Mouse (Mus musculus) spleen, embryonic (tissue): ENCODE measurements around the gene Cfap298.

ENCODE experiments used
- CTCF ChIA-PET: fragments of 350-600 bp; sonication (Branson Sonifier 250); formaldehyde crosslinking; loops from one replicate; lab custom pipeline; 2022; lab: Charles Lee

The Cfap298 gene

DNA sequence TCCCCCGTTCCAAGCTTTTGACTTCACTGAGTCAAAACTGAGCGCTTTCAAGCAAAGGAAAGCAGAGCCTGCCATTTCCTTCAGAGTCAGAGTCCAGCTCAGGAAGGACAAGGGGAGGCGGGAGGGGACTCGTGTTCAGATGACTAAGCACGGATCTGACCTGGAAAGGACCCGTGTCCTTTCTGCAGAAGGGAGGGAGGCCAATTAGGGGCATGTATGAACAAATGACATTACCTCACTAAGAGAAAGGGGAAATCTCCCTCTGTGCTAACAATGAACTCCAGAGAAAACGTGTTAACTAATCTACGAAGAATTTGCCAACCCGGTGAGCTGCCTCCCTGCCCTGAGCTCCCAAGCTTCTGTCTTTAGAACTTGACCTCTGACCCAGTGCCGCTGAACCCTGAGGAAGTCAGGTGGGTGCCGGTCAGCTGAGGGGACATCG, 18.9 kb downstream of the Cfap298 start:
- CTCF ChIA-PET = interaction anchor here (0.6 kb wide), 1 partner anchor 48 kb away, joined by 3 read pairs; no protein-coding TSS in a partner anchor

DNA sequence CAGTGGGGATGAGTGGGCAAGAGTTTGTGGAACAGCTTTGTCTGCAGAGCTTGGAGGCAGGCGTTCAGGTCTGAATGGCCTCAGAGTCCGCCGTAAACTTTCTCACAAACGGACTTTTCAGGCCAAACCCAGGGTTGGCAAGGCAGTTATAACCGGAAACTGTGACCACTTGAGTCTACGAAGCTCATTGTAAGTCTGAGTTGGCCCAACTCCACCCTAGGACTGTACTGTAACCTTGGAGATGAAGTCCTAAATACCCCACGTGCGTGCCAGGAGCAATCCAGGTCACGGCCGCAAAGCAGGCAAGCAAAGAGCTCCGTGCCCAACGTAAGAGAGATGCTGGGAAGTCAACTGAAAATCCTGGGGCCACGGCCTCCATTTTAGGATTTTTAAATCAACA, 23.1 kb downstream of the Cfap298 start:
- CTCF ChIA-PET = no interaction called here

DNA sequence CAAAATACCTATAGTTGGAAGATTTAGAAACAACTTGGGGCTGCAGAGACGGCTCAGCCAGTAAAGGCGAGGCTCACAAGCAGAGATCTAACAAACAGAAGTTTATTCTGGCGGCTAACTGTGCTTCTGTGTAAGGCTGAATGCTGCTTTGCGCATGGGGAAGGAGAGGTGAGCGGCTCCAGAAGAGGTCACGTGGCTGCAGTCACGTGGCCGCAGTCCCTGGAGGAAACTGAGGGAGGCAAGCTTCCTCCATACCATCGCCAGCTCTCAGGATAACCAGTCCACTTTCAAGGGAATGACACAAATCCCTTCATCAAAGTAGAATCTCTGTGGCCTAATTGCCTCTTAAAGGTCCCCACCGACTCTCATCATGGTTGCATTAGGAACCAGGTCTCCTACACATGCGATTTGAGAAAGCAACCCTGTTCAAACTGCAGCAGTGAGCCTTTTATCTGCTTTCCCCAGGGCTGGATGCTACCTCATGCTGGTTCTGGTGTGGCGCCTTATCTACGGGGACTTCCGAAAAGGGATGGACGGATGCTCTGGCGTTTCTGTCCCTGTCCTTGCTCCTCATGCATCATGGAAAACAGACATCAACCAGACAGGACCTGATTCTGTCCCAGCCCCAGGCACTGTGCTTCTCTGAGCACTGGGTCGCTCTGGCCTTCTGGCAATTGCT, 23.9 kb downstream of the Cfap298 start:
- CTCF ChIA-PET = no interaction called here

DNA sequence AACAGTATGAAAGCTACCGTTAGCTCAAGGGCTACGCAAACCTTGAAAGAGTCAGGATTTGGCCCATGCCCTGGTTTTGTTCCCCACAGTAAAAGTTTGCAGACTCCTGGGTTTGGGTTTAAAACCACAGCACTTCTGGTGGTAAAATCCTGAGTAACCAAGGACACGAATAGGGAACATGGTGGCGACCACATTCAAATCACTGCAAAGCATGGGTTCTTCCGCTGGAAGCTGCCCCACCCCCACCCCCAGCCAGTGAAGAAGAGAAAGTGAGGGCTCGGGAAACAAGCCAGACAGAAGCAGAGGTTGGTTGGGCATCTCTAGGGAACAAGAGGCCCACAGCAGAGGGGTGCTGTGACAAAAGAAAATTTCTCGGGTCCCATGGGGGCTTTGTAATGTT, 27.7 kb downstream of the Cfap298 start:
- CTCF ChIA-PET = no interaction called here

DNA sequence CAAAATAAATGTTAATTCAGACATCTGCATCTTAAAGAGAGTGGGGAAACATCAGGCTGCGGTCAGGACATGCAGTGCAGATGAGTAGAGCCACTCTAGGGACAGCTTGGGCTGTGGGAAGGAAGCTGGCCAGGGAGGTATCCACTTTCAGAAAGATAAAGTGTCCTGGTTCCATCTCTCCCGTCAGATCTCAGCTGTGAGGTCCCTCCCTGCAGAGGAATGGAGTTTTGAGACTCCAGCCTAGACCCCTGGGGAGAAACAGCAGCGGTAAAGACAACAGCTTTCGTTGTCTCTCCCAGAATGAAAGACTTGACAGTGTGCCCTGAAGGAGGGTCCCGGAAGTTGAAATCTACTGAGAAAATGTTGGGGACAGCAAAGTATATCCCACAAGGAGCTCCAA, 31.6 kb downstream of the Cfap298 start:
- CTCF ChIA-PET = no interaction called here

DNA sequence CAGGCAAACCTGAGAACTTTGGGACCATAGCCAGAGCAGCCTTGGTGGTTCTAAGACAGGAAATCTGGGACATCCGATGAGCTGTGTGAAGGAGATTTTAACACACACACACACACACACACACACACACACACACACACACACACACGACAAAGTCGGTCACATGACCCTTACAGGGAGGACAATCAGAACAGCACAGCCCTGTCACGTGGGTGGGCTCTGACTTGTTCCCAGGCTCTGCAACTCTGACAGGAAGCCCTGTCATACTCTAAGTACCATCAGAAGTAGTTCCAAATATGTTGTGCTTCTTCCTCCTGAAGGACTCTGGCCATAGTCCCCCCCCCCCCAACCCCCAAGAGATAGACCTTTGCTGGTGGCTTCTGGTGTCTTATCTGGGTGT, 33.5 kb downstream of the Cfap298 start:
- CTCF ChIA-PET = no interaction called here

DNA sequence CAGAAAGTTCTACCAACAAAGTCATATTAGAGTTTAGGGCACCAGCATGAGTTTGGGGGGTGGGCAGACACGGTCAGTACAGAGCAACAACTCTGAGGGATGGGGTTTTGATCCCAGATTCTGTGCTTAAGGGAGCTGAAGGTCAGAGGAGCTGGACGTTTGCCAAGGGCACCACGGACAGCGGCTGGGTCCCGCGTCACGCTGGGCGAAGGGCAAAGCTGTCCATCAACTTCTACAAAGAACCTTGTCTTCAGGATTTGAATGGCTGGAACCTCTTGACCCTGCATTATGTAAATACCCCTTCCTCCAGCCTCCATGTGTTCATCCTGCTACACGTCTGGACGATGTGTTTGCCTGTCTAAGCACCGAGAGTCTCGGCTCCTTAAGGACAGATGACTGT, 35.4 kb downstream of the Cfap298 start:
- CTCF ChIA-PET = no interaction called here

DNA sequence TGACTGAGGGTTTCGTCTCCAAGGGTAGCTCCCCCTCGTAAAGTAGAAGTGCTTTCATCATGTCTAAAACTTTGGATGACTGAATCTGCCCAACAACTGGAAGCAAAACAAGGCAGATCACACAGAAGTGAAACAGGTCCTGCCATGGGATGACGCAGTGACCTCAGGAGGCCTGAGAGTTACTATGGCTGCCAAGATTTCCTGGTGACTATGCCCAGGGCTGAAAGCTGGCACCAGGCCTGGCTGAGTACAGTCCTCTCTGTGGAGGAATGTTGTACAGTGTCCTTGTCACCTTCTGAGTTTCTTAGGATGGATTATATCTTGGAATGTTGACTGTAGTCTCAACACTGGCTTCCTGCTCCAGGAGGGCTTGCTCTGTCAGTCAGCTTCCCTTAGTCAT, 37.3 kb downstream of the Cfap298 start:
- CTCF ChIA-PET = no interaction called here

DNA sequence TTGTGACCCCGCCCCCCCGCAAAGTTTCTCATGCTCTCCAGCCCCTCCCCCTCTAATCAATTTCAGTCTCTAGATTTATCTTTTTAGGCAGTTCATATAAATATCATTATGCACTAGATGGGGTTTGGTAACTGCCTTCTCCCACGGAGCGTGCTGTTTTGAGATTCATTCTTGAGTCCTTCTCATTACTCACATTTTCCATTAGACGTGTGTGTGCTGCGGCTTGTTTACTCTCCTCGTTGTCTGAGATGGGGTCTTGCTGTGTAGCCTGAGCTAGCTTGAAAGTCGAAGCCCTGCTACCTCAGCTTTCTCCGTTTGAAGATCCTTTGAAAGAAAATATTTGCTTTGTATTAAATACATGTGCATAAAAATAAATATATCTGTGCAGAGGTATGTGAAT, 41.1 kb downstream of the Cfap298 start:
- CTCF ChIA-PET = no interaction called here

DNA sequence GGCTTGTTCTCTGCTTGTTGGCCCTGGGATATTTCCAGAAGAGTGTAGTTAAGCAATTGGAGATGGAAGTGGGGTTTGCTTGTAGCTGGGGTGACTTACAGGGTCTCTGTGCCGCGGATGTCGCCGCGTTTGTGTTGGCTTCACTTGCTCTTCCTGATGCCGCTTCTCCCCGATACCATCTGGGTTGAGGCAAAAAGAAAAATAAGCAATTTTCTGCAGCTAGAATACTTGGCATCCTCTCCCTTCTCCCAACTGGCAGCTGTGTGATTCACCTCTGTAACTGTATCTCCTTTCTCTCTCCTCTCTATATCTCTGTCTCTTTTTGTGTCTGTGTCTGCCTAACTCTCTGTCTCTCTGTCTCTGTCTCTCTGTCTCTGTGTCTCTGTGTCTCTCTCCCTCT, 41.9 kb downstream of the Cfap298 start:
- CTCF ChIA-PET = no interaction called here

DNA sequence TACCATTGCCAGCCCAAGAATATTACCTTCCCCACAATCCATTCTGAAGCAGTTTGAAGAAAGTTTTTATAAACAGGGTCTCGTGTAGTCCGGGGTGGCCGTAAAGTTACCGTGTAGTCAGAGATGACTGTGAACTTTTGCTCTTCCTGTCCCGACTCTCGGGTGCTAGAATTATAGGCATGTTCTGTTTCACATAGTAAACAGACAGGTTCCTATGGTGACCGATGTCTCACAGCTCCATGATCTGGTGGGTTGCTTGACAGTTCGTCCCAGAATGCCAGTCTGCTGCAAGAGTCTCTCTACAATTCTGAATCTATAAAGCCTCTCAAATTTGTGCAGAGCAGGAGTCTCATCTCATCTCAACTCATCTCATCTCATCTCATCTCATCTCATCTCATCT, 42.8 kb downstream of the Cfap298 start:
- CTCF ChIA-PET = no interaction called here

DNA sequence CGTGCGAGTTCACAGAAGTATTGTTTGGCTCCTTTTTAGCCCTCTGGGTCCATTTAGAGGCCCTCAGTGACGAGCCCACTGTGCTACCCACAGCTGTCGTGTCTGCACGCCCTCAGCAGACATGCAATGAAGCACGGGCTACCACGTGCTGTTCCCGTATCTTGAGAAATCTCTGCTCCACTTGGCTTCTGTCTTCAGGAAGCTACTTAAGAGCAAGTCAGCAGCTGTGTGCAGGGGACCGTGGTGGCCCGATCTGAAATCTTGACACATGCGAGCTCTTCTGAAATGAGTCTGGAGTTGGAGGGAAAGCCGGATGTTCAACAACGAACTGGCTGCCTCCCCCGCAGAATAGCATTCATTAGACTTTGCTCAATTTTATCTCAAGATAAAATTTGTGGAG, 43.3 kb downstream of the Cfap298 start:
- CTCF ChIA-PET = no interaction called here

DNA sequence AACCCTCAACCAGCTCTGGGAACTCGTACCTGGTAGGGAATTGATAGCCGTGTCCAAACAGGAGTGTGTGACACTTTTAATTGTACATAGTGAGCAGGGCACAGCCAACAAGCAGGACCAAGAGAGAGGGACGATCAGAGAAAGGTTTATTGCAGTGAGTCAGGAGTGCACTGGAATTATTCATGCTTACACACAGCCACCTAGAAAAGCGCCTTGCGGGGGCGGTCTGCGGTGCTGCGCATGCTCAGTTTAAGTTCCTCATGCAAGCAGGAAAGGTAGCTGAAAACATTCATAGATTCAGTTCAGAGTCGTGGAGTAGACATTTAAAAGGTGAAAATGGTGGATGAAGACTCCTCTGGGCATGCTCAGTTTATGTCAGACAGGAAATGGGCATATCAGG, 44.2 kb downstream of the Cfap298 start:
- CTCF ChIA-PET = no interaction called here

DNA sequence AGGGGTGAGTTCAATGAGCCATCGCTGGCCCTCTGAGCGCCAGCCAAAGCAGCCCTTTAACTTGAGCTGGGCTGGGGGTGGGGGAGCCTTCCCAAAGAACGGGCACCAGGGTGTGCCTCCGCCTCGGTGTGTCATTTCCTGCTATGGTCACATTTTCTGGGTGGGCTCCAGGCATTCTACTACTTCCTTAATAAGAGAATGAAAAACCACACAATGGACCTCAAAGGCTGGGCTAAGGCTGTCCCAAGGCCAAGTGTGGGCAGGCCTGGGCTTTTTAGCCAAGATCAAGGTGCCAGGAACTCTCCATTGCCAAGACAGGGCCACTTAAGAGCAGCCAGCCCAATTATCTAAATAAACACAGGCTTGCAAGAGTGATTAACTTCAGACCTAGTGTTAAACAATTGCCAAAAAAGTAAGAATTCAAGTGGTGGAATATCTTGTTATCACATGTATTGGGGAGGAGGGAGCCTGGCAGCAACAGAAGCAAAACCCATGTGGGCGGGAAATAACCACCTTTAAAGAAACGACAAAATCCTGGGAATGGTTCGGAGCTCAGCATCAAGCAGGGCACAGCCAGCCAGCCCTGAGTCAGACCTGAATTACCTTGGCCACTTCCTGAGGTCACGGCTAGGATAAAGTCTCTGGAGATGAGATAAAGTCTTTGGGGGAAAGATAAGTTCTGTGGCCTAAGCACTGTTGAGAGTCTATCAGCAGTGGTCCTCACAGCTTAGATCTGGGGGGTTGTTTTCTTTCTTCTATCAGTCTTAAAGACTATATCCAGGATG, 48.9 kb downstream of the Cfap298 start:
- CTCF ChIA-PET = no interaction called here

DNA sequence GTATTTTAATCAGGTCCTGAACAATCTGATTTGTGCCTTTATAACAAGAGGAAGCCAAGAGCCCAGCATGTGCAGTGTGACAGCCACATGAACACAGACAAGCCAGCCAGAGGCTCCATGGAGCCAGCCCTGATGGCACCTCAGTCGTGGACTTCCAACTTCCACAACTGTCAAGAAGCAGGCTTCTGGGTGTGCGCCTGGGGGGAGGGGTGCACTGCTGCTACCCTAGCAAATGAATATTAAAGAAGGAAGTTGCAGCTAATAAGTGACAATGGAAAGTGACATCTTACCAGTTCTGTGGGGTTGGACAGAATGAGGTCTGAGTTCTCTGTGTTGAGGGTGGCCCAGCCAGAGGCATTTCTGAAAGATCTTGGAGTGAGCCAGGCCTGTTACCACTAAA, 49.6 kb downstream of the Cfap298 start:
- CTCF ChIA-PET = no interaction called here

DNA sequence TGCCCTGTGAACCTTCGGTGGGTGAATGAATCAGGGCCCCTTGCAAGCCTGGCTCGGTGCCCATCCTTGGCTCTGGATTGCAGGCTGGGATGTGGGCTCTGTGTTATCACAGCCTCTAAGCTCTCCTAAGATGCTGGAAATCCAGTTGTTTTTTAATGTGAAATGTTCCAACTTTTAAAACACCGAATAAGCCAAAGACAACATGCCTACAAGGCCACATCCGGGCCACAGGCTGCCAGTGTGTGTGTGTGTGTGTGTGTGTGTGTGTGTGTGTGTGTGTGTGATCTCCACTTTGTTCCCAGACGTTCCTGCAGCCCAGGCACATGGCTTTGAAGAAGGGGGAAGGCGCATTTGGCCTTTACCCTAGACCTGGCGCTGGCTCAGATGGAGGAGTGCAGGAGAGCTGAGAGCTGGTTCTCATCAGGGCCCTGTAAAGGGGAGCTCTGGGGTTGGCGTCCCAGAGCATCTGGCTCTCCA, 52.4 kb downstream of the Cfap298 start:
- CTCF ChIA-PET = no interaction called here

DNA sequence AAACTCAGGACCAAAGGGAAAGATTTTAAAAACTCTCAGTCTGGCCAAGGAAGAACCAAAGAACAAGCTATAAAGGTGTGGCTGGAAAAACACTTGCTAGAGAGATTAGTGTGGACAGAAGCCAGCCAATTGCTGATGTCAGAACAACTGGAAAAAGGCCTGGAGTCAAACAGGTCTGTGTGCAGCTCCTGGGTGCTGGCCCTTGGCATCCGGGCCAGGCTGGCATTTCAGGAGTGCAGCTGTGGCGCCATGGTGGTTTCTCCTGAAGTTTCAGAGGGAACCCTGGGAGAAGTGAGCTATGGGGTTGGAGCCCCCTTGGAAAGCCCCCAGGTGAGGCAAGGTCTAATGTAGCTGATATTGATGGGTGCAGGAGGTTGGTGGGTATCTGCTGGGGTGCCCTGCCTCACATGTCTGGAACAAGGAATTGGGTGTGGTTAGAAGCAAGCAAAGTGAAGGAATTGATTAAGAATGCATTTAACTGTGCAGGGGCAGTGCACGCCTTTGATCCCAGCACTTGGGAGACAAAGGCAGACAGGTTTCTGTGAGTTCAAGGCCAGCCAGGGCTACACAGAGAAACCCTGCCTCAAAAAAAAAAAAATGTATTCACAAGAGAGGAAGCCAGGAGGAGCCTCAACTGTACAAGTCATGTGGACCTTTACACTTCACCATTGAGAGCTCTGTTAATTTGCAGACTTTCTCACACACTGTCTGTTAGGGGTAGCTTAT, 56.6 kb downstream of the Cfap298 start:
- CTCF ChIA-PET = no interaction called here
